Mouse (Mus musculus) heart, postnatal 36 days (tissue): ENCODE measurements around the gene Epb41l1. TPM values are rescaled to one million over a fixed set of nuclear protein-coding genes. Genes with fewer than 3 reads are reported as not detected.

Experiments used
- DNase-seq, 2 experiments: peaks; one replicate each; pipeline ENCODE4 v3.0.0; 2021 to 2022
- intact Hi-C: fragments of 180-260 bp; cut with DNase I; formaldehyde crosslinking; loops from one replicate; pipeline ENCODE4 v1.15.1; 2025
- total RNA-seq, 2 experiments: library from RNA; stranded (reverse); gene quantifications; 2 replicates each; pipeline ENCODE4 v1.2.3; 2021

Gene Epb41l1
- total RNA-seq, 2 experiments from 2014 or later, result 6.3 to 9.1 TPM

DNA sequence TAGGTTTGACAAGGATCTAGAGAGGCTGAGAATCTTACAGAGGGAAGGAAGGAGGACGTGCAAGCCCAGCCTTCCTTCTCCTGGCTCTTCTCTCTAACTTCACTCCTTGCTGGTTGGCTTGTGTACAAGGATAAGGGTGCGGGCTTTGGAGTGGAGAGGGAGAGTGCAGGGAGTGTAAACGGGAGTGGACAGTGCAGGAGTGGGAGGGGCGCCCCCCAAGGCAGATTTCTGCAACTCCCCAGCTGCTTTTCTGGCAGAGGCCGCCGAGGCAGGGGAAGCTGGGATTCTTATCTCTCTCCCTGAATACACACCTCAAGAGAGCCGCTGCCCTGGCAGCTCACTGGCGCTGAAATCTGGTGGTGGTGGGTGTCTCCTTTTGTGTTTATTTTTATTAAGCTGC lies 1.9 kb downstream of the Epb41l1 start:
- peak in 1 of 2 experiments; percentile 14 for DNase-seq
- intact Hi-C loops, result loop anchor here (5.0 kb wide), 1 partner anchor 75 kb away; no protein-coding TSS in a partner anchor

- intact Hi-C loops, result loop anchor here (5.0 kb wide), 1 partner anchor 74 kb away; no protein-coding TSS in a partner anchor
- DNase-seq, result no peak
Observed at GRCm38 (mm10) chr2:156423672-156424071, 3.0 kb downstream of the Epb41l1 start.

GRCm38 (mm10) chr2:156425618-156426017 lies 4.9 kb downstream of the Epb41l1 start:
- intact Hi-C loops, result no loop called here
- no peak for DNase-seq

DNA sequence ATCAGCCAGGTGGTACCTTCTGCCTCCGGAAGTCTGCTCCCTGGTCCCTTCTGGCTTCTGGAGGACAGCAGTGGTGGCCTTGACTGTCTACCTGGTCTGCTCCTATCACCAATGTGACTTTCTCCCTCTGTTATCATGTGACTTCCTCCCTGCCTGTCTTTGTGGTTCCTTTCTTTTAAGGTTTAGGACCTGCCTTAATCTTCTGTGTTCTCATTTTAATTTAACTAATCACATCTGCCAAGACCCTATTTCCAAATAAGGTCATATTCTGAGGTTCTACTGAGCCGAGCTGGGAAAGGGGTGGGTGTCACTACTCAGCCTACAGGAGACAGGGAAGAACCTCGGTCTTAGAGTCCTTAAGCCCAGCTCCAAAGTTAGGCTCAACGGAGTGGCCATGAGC lies 5.4 kb downstream of the Epb41l1 start:
- DNase-seq, result no peak
- intact Hi-C loops, result no loop called here

- intact Hi-C loops, result no loop called here
- no peak for DNase-seq
Observed at GRCm38 (mm10) chr2:156429836-156430235, 9.1 kb downstream of the Epb41l1 start.

DNA sequence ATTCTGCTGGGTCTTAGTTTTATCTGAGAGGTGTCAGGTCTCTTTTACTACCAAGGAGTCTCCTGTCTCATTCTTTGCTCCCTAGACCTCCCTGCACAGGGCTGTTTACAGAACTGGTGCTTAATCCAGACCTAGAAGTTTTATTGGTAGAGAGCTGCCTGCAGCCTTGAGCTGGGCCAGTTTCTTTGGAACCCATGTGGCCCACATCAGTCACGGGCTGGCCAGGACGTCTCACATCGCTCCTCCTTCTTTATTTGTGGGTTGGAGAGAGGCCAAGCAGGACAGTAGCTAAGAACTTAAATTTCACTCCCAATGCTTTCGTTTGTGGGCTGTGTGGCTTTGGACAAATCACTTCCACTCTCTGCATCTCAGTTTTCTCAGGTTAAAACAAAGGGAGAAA lies 9.6 kb downstream of the Epb41l1 start:
- DNase-seq, result no peak
- intact Hi-C loops, result no loop called here

GRCm38 (mm10) chr2:156431409-156431808 lies 10.7 kb downstream of the Epb41l1 start:
- intact Hi-C loops, result no loop called here
- no peak for DNase-seq

DNA sequence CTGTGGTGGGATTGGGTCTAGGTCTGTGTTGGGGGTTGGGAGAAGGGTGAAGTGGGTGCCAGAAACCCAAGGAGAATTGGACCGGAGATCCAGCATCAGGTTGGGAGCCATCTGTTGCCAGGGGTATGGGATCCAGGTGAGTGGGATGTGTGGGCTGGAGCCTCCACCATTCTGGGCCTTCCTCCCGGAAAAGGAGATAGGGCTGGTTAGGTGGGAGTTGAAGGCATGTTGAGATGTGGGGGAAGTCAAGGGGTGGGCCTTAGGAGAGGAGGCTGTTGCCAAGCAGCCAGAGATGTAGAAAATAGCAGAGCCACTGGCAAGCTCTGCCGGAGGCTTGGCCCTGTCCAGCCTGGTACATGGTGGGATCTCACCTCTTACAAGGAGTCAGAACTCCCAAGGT lies 11.4 kb downstream of the Epb41l1 start:
- intact Hi-C loops, result no loop called here
- no peak for DNase-seq

DNA sequence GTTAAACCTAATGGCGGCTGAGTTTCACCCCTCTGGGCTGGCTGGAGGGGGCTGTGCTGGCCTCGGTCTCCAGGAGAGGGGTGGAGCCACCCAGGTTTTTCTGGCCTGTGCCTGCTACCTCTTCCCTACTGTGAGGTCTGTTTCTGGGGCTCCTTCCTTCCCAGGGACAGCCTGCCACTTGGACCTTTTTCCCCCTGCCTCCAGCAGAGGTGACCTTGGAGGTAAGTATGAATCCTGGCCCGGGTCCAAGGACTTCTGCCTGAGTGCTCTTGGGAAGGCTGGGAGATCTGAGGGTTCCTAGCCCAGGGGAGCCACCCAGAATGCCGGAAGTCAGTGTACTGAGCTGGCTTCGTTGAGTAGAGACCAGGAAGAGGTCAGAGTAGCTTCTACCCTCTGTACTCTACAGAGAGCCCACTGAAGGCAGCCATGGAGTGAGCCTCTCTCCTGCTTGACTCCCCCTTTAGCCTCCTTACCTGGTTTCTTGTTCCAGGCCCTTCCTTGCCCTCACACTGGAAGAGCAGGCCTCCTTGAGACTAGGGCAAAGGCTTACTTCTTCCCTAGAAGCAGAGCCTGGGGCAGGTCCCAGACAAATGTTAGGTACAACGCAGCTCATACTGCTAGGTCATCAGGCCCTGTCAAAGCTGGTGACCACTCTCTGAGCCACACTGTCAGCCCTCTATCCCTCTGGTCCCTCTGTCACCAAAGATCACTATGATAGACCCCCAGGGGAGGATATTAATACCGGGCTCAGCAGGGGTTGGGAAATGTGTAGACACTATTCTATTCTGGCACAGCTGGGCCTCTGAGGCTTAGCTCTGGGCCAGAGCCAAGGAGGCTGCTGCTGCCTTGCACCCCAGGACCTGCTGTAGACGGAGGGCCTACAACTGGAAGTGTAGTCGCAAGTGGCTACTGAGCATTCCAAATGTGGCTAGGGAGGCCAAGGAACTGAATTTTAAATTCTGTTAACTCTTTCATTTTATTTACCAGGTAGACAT lies 12.5 kb downstream of the Epb41l1 start:
- no peak for DNase-seq
- intact Hi-C loops, result no loop called here

DNA sequence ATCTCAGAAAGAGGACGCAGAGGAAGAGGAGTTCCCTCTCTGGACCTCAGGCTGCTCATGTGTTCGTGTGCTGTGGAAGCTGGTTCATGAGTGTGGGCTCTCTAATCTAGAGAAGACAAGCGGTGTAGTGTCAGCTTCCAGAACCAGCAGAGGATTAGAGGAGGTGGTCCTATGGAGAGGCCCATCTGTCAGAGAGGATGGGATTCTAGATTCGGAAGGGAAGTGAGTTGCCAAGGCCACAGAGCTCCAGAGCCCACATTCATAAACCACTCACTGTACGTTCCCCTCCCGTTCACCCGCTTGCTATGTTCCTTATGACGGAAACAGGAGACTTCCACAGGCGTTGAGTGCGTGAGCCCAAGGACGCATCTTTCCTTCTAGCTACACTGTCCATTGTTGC lies 16.9 kb downstream of the Epb41l1 start:
- no peak for DNase-seq
- intact Hi-C loops, result no loop called here

DNA sequence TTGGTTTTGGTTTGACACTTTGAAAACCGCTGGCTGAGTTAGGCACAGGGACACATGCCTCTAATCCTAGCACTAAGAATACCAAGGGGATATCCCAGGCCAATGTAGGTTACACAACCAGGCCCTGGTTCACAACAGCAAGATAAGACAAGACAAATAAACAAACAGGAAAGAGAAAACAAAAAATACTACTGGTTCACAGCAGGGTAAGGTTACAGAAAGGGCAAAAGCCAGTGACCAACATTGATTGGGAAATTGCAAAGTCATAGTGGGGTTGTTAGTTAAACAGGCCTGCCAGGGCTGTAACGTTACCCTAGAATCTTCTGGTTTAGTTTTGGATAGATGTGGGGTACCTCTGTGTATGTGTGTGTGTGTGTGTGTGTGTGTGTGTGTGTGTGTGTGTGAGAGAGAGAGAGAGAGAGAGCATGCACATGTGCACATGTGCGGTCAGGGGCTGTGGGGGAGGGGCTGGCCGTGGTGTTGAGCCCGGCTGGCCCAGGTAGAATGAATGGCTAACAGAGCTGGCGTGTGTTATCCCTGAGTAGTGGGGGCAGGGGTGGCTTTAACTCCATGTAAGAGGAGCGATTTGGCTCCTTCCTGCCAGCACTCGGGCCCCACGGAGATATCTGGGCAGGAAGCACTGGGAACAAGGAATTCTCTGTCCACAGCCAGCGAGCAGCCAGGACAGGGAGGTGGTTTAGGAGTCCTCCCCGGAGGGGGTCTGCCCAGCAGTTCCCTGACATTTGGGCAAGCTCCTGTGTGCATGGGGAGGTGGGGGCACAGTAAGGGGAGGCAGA lies 19.2 kb downstream of the Epb41l1 start:
- intact Hi-C loops, result no loop called here

DNA sequence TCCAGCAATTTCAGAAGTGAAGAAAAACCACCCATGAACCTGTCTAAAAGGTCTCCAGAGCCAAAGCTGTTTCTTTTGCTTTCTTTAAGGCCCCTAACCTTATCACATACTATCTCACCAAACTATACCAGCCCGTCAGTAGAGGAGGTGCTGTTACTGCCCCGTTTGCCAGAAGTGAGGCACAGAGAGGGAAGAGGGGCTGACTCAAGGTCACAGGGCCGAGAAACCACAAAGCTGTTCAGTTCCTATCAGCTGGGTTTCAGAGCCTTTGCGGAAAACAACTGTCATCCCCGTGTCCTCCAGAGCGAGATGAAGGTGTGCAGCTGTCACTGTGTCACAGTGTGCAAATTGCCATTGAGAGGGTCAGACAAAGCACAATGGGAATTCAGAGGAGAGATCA lies 21.2 kb downstream of the Epb41l1 start:
- no peak for DNase-seq
- intact Hi-C loops, result no loop called here

More for the DNA sequence above, 19.2 kb downstream of the Epb41l1 start:
- DNase-seq, result peak; percentile 7 to 20

DNA sequence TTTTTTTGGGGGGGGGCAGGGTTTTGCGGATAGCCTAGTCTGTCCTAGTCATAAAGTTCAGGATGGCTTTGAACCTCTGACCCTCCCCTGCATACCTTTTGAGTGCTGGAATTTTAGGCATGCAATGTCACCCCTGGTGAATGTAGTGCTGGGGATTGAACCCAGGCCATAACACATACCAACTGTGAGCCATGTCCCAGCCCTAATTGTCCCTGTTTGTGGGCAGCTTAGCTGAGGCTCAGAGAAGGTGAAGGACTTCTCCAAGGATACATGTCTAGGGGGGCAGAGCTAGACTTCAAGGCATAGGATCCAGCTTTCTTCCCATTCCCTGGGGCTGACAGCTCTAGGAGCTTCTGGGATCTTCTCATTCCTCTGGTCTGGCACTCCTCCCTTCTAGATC lies 22.6 kb downstream of the Epb41l1 start:
- intact Hi-C loops, result no loop called here
- DNase-seq, result no peak

- DNase-seq, result no peak
- intact Hi-C loops, result no loop called here
Observed at GRCm38 (mm10) chr2:156446489-156447035, 25.9 kb downstream of the Epb41l1 start.

GRCm38 (mm10) chr2:156447413-156448295 lies 26.9 kb downstream of the Epb41l1 start:
- no peak for DNase-seq
- intact Hi-C loops, result no loop called here

GRCm38 (mm10) chr2:156451225-156452148 lies 30.8 kb downstream of the Epb41l1 start:
- intact Hi-C loops, result no loop called here
- no peak for DNase-seq

GRCm38 (mm10) chr2:156452149-156452536 lies 31.4 kb downstream of the Epb41l1 start:
- no peak for DNase-seq
- intact Hi-C loops, result no loop called here

DNA sequence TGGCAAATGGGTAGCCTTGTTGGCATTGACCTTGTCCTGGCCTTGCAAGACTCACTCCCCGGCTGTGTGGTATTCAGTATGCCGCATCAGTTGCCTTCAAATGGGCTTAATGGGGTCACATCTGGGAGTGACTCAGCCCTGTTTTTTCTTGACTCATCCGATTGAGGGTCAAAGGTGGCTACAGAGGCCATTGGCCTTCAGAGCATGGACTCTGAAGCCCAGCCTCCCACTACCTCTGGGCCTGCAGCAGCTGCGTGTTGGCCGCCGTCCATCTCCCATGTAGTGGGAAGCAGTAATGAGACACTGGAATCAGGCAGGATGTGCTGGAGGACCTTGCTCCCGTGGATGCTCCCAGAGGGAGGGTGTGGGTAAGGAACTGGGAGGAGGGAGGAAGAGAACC lies 33.1 kb downstream of the Epb41l1 start:
- intact Hi-C loops, result no loop called here
- DNase-seq, result peak; percentile 42 to 45

DNA sequence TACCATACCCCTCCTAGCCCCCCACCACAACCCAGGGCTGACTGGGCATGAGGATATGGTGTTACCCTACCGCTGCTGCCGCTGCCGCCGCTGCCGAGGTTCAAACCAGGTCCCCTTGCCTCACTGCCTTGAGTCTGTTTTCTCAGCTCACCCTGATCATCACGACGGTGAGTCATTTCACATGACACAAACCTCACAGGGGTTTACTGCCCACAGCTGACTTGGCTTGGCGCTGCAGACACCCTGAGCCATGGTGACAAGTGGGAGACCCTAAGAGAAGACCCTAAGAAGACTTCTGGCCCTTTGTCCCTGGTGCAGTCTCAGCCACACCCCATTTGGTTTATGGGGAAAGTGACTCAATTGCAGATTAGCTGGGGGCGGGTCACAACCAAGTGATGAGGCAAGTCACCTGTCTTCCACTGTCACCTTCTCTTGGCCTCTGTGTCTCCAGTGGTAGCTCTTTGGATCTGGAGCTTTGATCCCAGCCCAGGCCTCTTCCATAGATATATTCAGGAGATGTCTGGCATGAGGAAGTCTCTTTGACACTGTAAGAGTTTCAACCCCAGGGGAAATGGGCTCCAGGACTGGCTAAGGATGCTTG lies 34.9 kb downstream of the Epb41l1 start:
- intact Hi-C loops, result no loop called here
- DNase-seq, result no peak
